Mouse (Mus musculus): ENCODE results near the gene Stil.

DNA sequence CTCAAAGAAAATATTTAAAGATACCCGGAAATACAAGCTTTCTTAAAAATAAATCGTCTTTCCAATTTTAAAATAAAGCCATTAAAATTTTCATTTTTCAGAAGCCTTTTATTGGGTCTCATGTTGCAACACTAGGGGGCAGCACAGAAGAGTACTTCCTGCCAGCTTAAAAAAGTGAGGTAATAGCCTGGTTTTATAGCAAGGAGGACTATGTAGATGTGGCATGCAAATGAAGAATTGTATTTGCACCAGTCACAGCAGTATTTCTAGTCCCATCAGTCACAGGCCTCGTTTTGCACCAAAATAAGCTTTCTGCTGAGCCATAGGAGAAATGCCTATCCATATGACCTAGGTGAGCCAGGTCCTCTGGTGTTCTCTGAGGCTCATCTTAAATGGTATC is 2.9 kb upstream of the Stil start:
- no peak for TF ChIP-seq POLR2A (IDR thresholded peaks at IDR 0.05; ENCODE audit: borderline replicate concordance, low read depth, low read length)
- TF ChIP-seq CTCF (IDR thresholded peaks at IDR 0.05; ENCODE audit: low read depth, low read length): no peak

All from bone marrow macrophage, adult 2 months (primary cell).